Mouse (Mus musculus) heart, postnatal 0 days (tissue): ENCODE results near the gene Kit.

Experiments used
- CTCF ChIP-seq: IDR thresholded peaks from 2 replicates; pipeline ENCODE4 v1.5.1; 2016; ENCODE audit warnings: antibody characterized with exemption, control low read depth, low read depth
- EP300 ChIP-seq: IDR thresholded peaks from 2 replicates; pipeline ENCODE4 v1.6.1; 2016; ENCODE audit warnings: antibody characterized with exemption, low read depth

DNA sequence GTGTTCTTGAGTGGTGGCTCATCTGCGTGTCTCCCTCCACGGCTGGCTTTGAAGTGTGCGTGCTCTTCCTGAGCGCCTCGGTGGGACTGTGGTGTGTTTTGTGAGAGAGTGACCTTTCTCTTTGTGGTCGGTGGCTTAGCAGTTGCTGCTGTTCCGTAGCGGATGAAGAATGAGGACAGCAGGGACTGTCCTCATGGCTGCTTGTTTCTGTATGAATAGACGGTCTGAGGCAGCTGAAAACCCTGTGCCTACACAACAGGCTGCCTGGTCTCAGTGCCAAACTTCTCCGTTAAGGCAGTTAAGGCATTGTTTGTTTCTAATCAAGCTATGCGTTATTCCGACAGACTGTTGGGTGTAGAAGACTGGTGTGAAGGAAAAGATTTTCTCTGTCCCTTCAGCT lies 87.8 kb downstream of the Kit start:
- no peak for TF ChIP-seq CTCF
- no peak for TF ChIP-seq EP300
